Comparison of ENCODE assay signal across 7 mouse cellular contexts in the genomic region with DNA sequence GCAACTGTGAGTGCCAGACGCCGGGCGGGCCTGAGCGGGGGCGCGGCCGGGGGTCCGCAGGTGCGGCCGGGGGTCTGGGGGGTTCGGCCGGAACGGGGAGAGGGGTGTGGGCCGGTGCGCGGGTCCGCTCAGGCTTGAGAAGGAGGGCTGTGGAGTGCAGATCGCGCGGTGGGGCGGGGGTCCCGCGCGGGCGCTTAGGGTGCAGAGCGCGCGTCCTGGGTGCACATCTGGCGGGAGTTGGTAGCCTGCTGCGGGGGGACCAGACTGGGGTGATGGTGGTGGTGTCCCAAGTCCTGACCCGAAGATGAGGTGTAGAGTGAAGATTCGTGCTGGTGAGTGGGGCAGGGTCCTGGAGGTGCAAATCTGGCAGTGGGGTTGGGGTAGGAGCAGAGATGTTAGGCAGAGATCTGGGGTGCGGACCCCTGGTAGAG. TPM values are rescaled to one million over a fixed set of nuclear protein-coding genes. Genes with fewer than 3 reads are reported as not detected.
DNase-seq lines count a peak whose midpoint lies in the region; ATAC-seq lines count a peak whose summit lies in the region.

No protein-coding gene starts in this region.

- WGBS in embryonic facial prominence, embryonic 11.5 days: under 1% methylated on average over 33 of the region's 33 CpGs
- WGBS in hindbrain, embryonic 12.5 days: 1% methylated on average over 33 of the region's 33 CpGs

- DNase-seq in embryonic facial prominence, embryonic 11.5 days (ENCODE audit: low spot score): no peak
- DNase-seq in mesoderm, embryonic 11.5 days (ENCODE audit: low read depth, low spot score): peak; percentile 18
- no peak for DNase-seq in frontal cortex, postnatal 10 days (ENCODE audit: low spot score in 2 of 2)
- DNase-seq in embryo, embryonic 10 days (ENCODE audit: low spot score): no peak

- peaks cover 89% of the 10 kb centered on the region for H3K4me1 ChIP-seq in megakaryocyte, embryonic 14.5 days
- 0 out of 2 replicates have a peak, but pooled peaks cover 2% of the 10 kb centered on the region for H3K4me1 ChIP-seq in embryonic facial prominence, embryonic 11.5 days (ENCODE audit: control insufficient read depth, insufficient read depth, low read length)
- peaks cover 26% of the 10 kb centered on the region for H3K4me1 ChIP-seq in hindbrain, embryonic 12.5 days

- no peak for ATAC-seq in megakaryocyte, adult 5-6 weeks (ENCODE audit: poor library complexity, severe bottlenecking)
- ATAC-seq in embryonic facial prominence, embryonic 11.5 days (replicated peaks; ENCODE audit: insufficient number of reproducible peaks, low FRiP score, low TSS enrichment, low read depth): peak; percentile 69
- peak; percentile 66 for ATAC-seq in hindbrain, embryonic 12.5 days (ENCODE audit: low FRiP score)

- H3K9ac ChIP-seq in embryonic facial prominence, embryonic 11.5 days (replicated peaks; ENCODE audit: low read length): peak overlapping the region; percentile 92
- H3K9ac ChIP-seq in hindbrain, embryonic 12.5 days: peak overlapping the region; percentile 99

- no peaks in the 10 kb centered on the region for H3K27me3 ChIP-seq in megakaryocyte, embryonic 14.5 days (replicated peaks)
- H3K27me3 ChIP-seq in embryonic facial prominence, embryonic 11.5 days (ENCODE audit: control insufficient read depth, insufficient read depth, low read length): no peaks in the 10 kb centered on the region
- H3K27me3 ChIP-seq in hindbrain, embryonic 12.5 days: no peaks in the 10 kb centered on the region

- peaks cover 30% of the 10 kb centered on the region for H3K36me3 ChIP-seq in megakaryocyte, embryonic 14.5 days (replicated peaks; ENCODE audit: low read length)
- H3K36me3 ChIP-seq in embryonic facial prominence, embryonic 11.5 days (replicated peaks; ENCODE audit: control insufficient read depth, insufficient read depth, low read depth, low read length): no peaks in the 10 kb centered on the region
- no peaks in the 10 kb centered on the region for H3K36me3 ChIP-seq in hindbrain, embryonic 12.5 days

- peak overlapping the region; percentile 98 for H3K4me3 ChIP-seq in megakaryocyte, embryonic 14.5 days (replicated peaks)
- H3K4me3 ChIP-seq in embryonic facial prominence, embryonic 11.5 days (ENCODE audit: low read depth, low read length): peak overlapping the region; percentile 99
- peak overlapping the region; percentile 98 for H3K4me3 ChIP-seq in hindbrain, embryonic 12.5 days

- H3K27ac ChIP-seq in embryonic facial prominence, embryonic 11.5 days (replicated peaks; ENCODE audit: low read depth, low read length): peak overlapping the region; percentile 61
- H3K27ac ChIP-seq in hindbrain, embryonic 12.5 days: peak overlapping the region; percentile 86

- peak overlapping the region; percentile 81 for H3K4me2 ChIP-seq in embryonic facial prominence, embryonic 11.5 days (ENCODE audit: low read depth, low read length)
- peak overlapping the region; percentile 86 for H3K4me2 ChIP-seq in hindbrain, embryonic 12.5 days (replicated peaks)

- no peaks in the 10 kb centered on the region for H3K9me3 ChIP-seq in megakaryocyte, embryonic 14.5 days
- H3K9me3 ChIP-seq in embryonic facial prominence, embryonic 11.5 days (replicated peaks; ENCODE audit: control insufficient read depth, low read length): no peaks in the 10 kb centered on the region
- H3K9me3 ChIP-seq in hindbrain, embryonic 12.5 days (replicated peaks): no peaks in the 10 kb centered on the region

RNA-seq across cellular contexts. Expression of gene Ap2a2, which starts 0.5 kb away (rescaled TPM):
- polyA plus RNA-seq in megakaryocyte, embryonic 14.5 days (2012; ENCODE audit: insufficient read depth, low replicate concordance): 22.5 and 22.9 TPM in 2 replicates
- 42.0 and 48.3 TPM in 2 replicates for total RNA-seq in megakaryocyte, adult 5-6 weeks (2015)
- 61.8 and 75.5 TPM in 2 replicates for total RNA-seq in megakaryocyte, adult 5-6 weeks (2017)
- 68.8 and 74.7 TPM in 2 replicates for polyA plus RNA-seq in embryonic facial prominence, embryonic 11.5 days (2014; fragmentation: Nextera tagmentation; extraction: Ambion mirVana)
- polyA plus RNA-seq in hindbrain, embryonic 12.5 days (2016; fragmentation: Nextera tagmentation; extraction: Ambion mirVana): 114 and 117 TPM in 2 replicates

RNA-seq across cellular contexts. Expression of gene Chid1, which starts 22.8 kb away (rescaled TPM):
- polyA plus RNA-seq in megakaryocyte, embryonic 14.5 days (2012; ENCODE audit: insufficient read depth, low replicate concordance): 28.4 and 49.7 TPM in 2 replicates
- total RNA-seq in megakaryocyte, adult 5-6 weeks (2015): 8.0 and 8.4 TPM in 2 replicates
- 28.3 and 43.5 TPM in 2 replicates for total RNA-seq in megakaryocyte, adult 5-6 weeks (2017)
- polyA plus RNA-seq in embryonic facial prominence, embryonic 11.5 days (2014; fragmentation: Nextera tagmentation; extraction: Ambion mirVana): 25.8 and 28.0 TPM in 2 replicates
- 31.8 and 32.1 TPM in 2 replicates for polyA plus RNA-seq in hindbrain, embryonic 12.5 days (2016; fragmentation: Nextera tagmentation; extraction: Ambion mirVana)
